Mouse (Mus musculus) spleen, adult 10 weeks (tissue): ENCODE measurements around the gene Cmpk2. TPM values are rescaled to one million over a fixed set of nuclear protein-coding genes. Genes with fewer than 3 reads are reported as not detected.

Experiments used
- polyA plus RNA-seq: library from polyadenylated mRNA; stranded (reverse); fragments of 350-450 nt; fragmentation: Illumina TruSeq; extraction: RNeasy Lipid Tissue Mini Kit (QIAGEN cat#74804); gene quantifications from one replicate; pipeline ENCODE4 v1.2.3, GENCODE M21; 2015; ENCODE audit warnings: low replicate concordance; ENCODE audit not compliant: insufficient read depth

The Cmpk2 gene
- 19.8 TPM for polyA plus RNA-seq

GRCm38 (mm10) chr12:26469098-26470041 lies at the start of gene Cmpk2:
Gene Cmpk2, plus strand, starts transcription at chr12:26469204.

GRCm38 (mm10) chr12:26456028-26456698 lies 12.8 kb upstream of the Cmpk2 start, which contains the start of gene Rsad2:
Gene Rsad2, minus strand, starts transcription at chr12:26456452.

Other genes starting within 250 kb of the Cmpk2 start
- 36.0 TPM for gene Rnf144a, start 54.0 kb upstream of the Cmpk2 start, polyA plus RNA-seq
- 50.8 TPM for gene Rsad2, start 12.8 kb upstream of the Cmpk2 start, polyA plus RNA-seq